In genomic region chr14:23587451-23587850, GRCm38 (mm10) we compare ENCODE assay signal across 15 mouse cellular contexts.
DNase-seq lines count a peak whose midpoint lies in the region; ATAC-seq lines count a peak whose summit lies in the region.
"Had no signal": no experiment of that assay in that cellular context is flagged by ENCODE, and none has a peak within 500 bp of the region (broad histone marks: within the 10 kb centered on the region; RNA-seq: fewer than 3 reads in every experiment).

No protein-coding gene starts in this region.

- H3K9me3 ChIP-seq in midbrain, embryonic 16.5 days (replicated peaks; ENCODE audit: control insufficient read depth, low read length, poor library complexity, severe bottlenecking): no peaks in the 10 kb centered on the region
- H3K9me3 ChIP-seq: forebrain, embryonic 12.5 days; heart, embryonic 10.5 days; liver, embryonic 13.5 days; midbrain, embryonic 10.5 days had no signal

- no peak for ATAC-seq in midbrain, embryonic 16.5 days
- ATAC-seq: lung, postnatal 0 days; Patski had no signal

- peak; percentile 74 for DNase-seq in NIH3T3 (ENCODE audit: low read depth)
- DNase-seq in adrenal gland, postnatal 10 days: peak; percentile 50
- peak; percentile 67 for DNase-seq in left cerebral cortex, adult 18-20 months (ENCODE audit: low spot score in 2 of 2)
- DNase-seq in right cerebral cortex, postnatal 10 days (ENCODE audit: low spot score in 2 of 2): peak; percentile 49 to 54
- DNase-seq in kidney, adult 18-20 months: no peak
- no peak for DNase-seq in lung, postnatal 4 days
- DNase-seq: gastrocnemius, postnatal 25 days; kidney, postnatal 14 days; liver, embryonic 13.5 days had no signal

- H3K4me2 ChIP-seq in midbrain, embryonic 16.5 days (ENCODE audit: low read length): no peak overlapping the region
- H3K4me2 ChIP-seq: forebrain, embryonic 12.5 days; liver, embryonic 13.5 days had no signal

- no peaks in the 10 kb centered on the region for H3K27me3 ChIP-seq in midbrain, embryonic 16.5 days (ENCODE audit: control insufficient read depth, insufficient read depth, low read depth, low read length)
- H3K27me3 ChIP-seq: forebrain, embryonic 12.5 days; liver, embryonic 13.5 days had no signal

- no peak overlapping the region for H3K9ac ChIP-seq in midbrain, embryonic 16.5 days (ENCODE audit: low read depth, low read length)
- H3K9ac ChIP-seq: forebrain, embryonic 12.5 days; liver, embryonic 13.5 days had no signal

- no peaks in the 10 kb centered on the region for H3K36me3 ChIP-seq in midbrain, embryonic 16.5 days (ENCODE audit: control insufficient read depth, insufficient read depth, low read length)
- H3K36me3 ChIP-seq: forebrain, embryonic 12.5 days; heart, embryonic 10.5 days; liver, embryonic 13.5 days; midbrain, embryonic 10.5 days had no signal

- no peak overlapping the region for H3K27ac ChIP-seq in midbrain, embryonic 16.5 days (ENCODE audit: low read length)
- H3K27ac ChIP-seq: forebrain, embryonic 12.5 days; heart, embryonic 10.5 days; liver, embryonic 13.5 days; midbrain, embryonic 10.5 days had no signal

- WGBS in midbrain, embryonic 16.5 days: 88% methylated on average over 9 of the region's 9 CpGs

- no peak overlapping the region for H3K4me3 ChIP-seq in midbrain, embryonic 16.5 days (ENCODE audit: low read depth, low read length)
- H3K4me3 ChIP-seq: forebrain, embryonic 12.5 days; heart, embryonic 10.5 days; liver, embryonic 13.5 days; midbrain, embryonic 10.5 days had no signal

- no peaks in the 10 kb centered on the region for H3K4me1 ChIP-seq in midbrain, embryonic 16.5 days (ENCODE audit: control insufficient read depth, insufficient read depth, low read length)
- H3K4me1 ChIP-seq: liver, embryonic 13.5 days had no signal

Comparison
In these comparisons a context has a peak if more than half of its experiments do, and no peak if none do; other contexts are left out.
1. DNase-seq: peak in NIH3T3 (single experiment), adrenal gland, postnatal 10 days (single experiment), left cerebral cortex, adult 18-20 months (2 of 2) and right cerebral cortex, postnatal 10 days (2 of 2); none in kidney, adult 18-20 months (single experiment) and lung, postnatal 4 days (0 of 2).